Mouse (Mus musculus): ENCODE measurements at regions not wholly inside any gene's neighbourhood (a gene's known extent, or its start where the extent isn't known, plus 50 kb on each side); places are given as distances from the start of the nearest gene placed in this dataset.

GRCm38 (mm10) chr11:56728204-56729002 is 282.8 kb upstream of the Gria1 start:
- TF ChIP-seq CTCF (IDR thresholded peaks at IDR 0.05; ENCODE audit: borderline replicate concordance, extremely low read depth, insufficient read depth, insufficient read length) (no peak), POLR2A (IDR thresholded peaks at IDR 0.05; ENCODE audit: borderline replicate concordance, extremely low read depth, insufficient read depth, insufficient read length, poor library complexity, severe bottlenecking) (no peak)

All from brain, embryonic 14.5 days (tissue).